Mouse (Mus musculus) C2C12 (cell line): ENCODE measurements around the gene Rnf126. TPM values are rescaled to one million over a fixed set of nuclear protein-coding genes. Genes with fewer than 3 reads are reported as not detected.

ENCODE experiments used
- H3K27me3 ChIP-seq: one replicate; pipeline ENCODE4 v1.6.1; 2011; ENCODE audit not compliant: control insufficient read depth, insufficient read depth, insufficient read length
- H3K36me3 ChIP-seq: one replicate; pipeline ENCODE4 v1.6.1; 2011; ENCODE audit not compliant: control insufficient read depth, insufficient read depth
- H3K4me3 ChIP-seq: one replicate; pipeline ENCODE4 v1.5.1; 2011; ENCODE audit warnings: mild to moderate bottlenecking, control low read depth; ENCODE audit not compliant: poor library complexity, insufficient read depth, severe bottlenecking
- H3K79me2 ChIP-seq: one replicate; pipeline ENCODE4 v1.6.1; 2011; ENCODE audit not compliant: control insufficient read depth, insufficient read depth
- H3K79me3 ChIP-seq: one replicate; pipeline ENCODE4 v1.6.1; 2011; ENCODE audit warnings: low read depth, control low read depth
- H3ac ChIP-seq: one replicate; pipeline ENCODE3; 2011; ENCODE audit warnings: low read depth; ENCODE audit not compliant: control insufficient read depth, insufficient read length
- CEBPB ChIP-seq: IDR thresholded peaks from one replicate; pipeline ENCODE4 v1.6.1; 2011; ENCODE audit warnings: low read depth, mild to moderate bottlenecking, control low read depth, moderate library complexity
- CTCF ChIP-seq: IDR thresholded peaks from one replicate; pipeline ENCODE4 v1.5.1; 2011; ENCODE audit not compliant: control insufficient read depth, insufficient read depth, insufficient read length
- FOSL1 ChIP-seq: IDR thresholded peaks from one replicate; pipeline ENCODE4 v1.8.0; 2011; ENCODE audit warnings: mild to moderate bottlenecking, low read length; ENCODE audit not compliant: poor library complexity, insufficient read depth, severe bottlenecking
- MAX ChIP-seq: IDR thresholded peaks from one replicate; pipeline ENCODE4 v1.6.1; 2011; ENCODE audit warnings: mild to moderate bottlenecking, control low read depth
- MYOD1 ChIP-seq: IDR thresholded peaks from one replicate; pipeline ENCODE4 v1.6.1; 2011; ENCODE audit warnings: low read depth; ENCODE audit not compliant: control insufficient read depth, insufficient read length
- MYOG ChIP-seq: IDR thresholded peaks from one replicate; pipeline ENCODE4 v1.6.1; 2011; ENCODE audit not compliant: control insufficient read depth, insufficient read length; ENCODE audit errors: extremely low read depth
- USF1 ChIP-seq: IDR thresholded peaks from one replicate; pipeline ENCODE4 v1.6.1; 2011; ENCODE audit warnings: low read depth, mild to moderate bottlenecking, control low read depth, moderate library complexity
- polyA plus RNA-seq: library from polyadenylated mRNA; unstranded; fragments of >200 nt; fragmentation: generic; extraction: Trizol; gene quantifications from one replicate; pipeline ENCODE4 v1.2.1, GENCODE M21; 2012; ENCODE audit warnings: missing spikeins

Rnf126 gene
- polyA plus RNA-seq, 1 experiment: 116 TPM

DNA sequence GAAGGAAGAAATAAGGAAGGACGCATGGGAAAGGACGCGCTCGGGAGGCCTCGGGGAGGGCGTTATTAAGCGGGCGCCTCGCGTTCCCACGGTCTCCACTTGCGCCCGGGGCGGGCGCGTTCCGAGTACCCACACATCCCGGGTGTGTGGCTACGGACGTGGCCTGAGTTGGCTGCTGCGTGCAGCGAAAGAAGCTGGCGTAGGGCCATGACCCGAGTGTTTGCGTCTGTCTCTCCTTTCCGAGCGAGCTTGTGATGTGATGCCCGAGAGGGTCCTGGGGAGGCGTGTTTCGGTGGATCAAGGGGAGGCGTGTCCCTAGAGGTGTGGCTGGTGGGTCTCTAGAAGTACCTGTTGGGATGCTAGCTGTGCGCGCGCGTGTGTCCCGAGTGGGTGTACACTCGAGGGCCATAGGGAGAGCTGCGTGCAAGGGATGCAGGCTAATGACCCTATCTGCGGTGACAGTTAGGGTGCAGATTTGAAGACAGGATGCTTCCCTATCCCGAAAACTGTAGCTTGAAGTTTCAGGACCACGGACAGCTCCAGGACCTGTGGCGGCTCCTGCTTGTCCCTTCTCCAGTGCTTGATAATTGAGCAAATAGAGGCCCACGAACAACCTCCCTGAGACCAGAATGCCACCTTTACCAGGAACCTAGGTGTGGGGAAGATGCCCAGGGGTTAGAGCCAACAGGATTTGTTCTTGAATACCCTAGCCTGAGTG lies 49.0 kb downstream of the Rnf126 start:
- Histone ChIP-seq H3K27me3 (peaks cover 50% of the 10 kb centered on the region), H3K36me3 (no peaks in the 10 kb centered on the region), H3K79me2 (no peaks in the 10 kb centered on the region), H3K4me3 (no peak overlapping the region), H3ac (no peak overlapping the region), H3K79me3 (no peaks in the 10 kb centered on the region)
- TF ChIP-seq MYOD1 (no peak), FOSL1 (no peak), CEBPB (no peak), USF1 (no peak), MAX (no peak), CTCF (no peak), MYOG (no peak)

DNA sequence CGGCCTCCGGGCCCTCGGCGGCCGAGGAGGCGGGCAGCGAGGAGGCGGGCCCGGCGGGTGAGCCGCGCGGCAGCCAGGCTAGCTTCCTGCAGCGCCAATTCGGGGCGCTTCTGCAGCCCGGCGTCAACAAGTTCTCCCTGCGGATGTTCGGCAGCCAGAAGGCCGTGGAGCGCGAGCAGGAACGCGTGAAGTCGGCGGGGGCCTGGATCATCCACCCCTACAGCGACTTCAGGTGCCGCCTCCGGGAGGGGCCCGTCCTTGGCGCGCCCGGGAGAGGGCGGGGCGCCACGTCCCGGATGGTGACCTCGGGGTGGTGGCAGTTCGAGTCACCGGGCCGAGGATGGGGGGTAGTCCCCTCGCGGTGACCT lies 49.8 kb downstream of the Rnf126 start:
- Histone ChIP-seq H3K27me3 (peaks cover 42% of the 10 kb centered on the region), H3K4me3 (peak overlapping the region; percentile 14), H3ac (no peak overlapping the region), H3K79me2 (no peaks in the 10 kb centered on the region), H3K36me3 (peaks cover 3% of the 10 kb centered on the region), H3K79me3 (no peaks in the 10 kb centered on the region)
- no peak for TF ChIP-seq MYOD1
- no peak for TF ChIP-seq MAX
- TF ChIP-seq CEBPB: no peak

DNA sequence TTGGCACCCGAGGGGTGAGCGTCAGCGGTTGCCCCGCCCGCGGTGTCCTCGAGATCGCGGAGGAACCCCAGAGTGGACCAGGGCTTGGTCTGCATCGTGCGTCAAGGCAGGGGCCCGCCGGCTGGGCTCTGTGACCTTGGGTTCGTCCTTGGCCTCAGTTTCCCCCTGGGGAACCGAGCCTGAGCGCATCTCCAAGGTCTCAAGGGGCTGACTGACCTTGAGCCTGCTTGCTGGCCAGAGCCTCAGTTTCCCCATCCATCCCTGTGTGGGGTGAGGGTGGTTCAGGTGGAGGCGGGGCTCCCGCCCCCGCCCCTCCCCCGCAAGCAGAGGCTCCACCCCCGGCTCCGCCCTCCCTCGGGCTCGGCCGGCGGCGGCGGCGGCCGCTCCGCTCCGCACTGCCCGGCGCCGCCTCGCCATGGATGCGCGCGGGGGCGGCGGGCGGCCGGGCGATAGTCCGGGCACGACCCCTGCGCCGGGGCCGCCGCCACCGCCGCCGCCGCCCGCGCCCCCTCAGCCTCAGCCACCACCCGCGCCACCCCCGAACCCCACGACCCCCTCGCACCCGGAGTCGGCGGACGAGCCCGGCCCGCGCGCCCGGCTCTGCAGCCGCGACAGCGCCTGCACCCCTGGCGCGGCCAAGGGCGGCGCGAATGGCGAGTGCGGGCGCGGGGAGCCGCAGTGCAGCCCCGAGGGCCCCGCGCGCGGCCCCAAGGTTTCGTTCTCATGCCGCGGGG lies 50.3 kb downstream of the Rnf126 start, which contains the start of gene Hcn2:
Gene Hcn2, plus strand, starts transcription at position 381 of the 734 bp plus-strand sequence.
- Histone ChIP-seq H3K79me3 (no peaks in the 10 kb centered on the region), H3K36me3 (peaks cover 8% of the 10 kb centered on the region), H3ac (peak within 1 kb of the TSS; percentile 47), H3K27me3 (peaks cover 40% of the 10 kb centered on the region), H3K4me3 (peak within 1 kb of the TSS; percentile 14), H3K79me2 (no peaks in the 10 kb centered on the region)
- TF ChIP-seq MYOD1: no peak
- no peak for TF ChIP-seq USF1
- no peak for TF ChIP-seq MYOG
- TF ChIP-seq CTCF: no peak
- TF ChIP-seq MAX: no peak
- TF ChIP-seq CEBPB: no peak
- no peak for TF ChIP-seq FOSL1

DNA sequence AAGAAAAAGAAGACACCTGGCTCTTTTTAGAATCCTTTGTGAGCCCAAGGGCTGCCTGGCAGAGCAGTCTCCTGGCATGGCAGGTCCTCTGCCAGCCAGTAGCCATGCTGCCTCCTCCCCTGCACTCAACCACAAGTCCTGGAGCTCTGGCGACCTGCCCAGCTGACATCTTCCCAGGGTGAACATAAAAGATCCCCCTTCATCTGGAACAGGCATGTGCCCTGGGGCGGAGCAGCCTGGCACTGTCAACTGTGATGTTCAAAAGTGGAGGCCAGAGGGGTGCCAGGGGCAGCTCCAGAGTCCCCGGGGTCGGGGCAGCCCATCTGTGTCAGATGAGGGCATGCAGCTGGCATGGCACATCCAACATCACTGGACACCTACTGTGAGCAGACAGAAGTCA lies 51.8 kb downstream of the Rnf126 start:
- no peaks in the 10 kb centered on the region for H3K79me2 ChIP-seq
- H3K36me3 ChIP-seq: peaks cover 21% of the 10 kb centered on the region
- H3ac ChIP-seq: no peak overlapping the region
- peaks cover 32% of the 10 kb centered on the region for H3K27me3 ChIP-seq
- TF ChIP-seq MYOG (no peak), CEBPB (no peak), CTCF (no peak), MYOD1 (no peak), USF1 (no peak), FOSL1 (no peak), MAX (no peak)
- H3K79me3 ChIP-seq: no peaks in the 10 kb centered on the region
- H3K4me3 ChIP-seq: no peak overlapping the region

DNA sequence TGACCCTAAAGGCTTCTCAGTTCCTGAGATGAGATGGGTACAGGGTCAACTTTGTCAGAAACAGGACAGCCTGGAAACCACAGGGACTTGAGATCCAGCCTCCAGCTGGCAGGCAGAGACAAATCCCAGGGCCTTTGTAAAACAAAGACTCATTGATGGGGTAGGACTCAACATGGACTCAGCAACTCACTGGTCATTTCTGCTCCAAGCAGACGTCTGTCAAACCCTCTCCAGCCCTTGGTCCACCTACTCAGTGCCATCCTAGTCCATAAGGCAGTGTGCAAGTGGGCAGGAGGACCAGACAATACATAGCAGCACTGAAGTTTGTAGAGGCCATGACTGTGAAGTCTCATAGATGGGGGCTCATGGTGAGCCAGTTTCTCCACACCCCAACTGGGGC lies 53.6 kb downstream of the Rnf126 start:
- Histone ChIP-seq H3ac (no peak overlapping the region), H3K79me2 (peaks cover 18% of the 10 kb centered on the region), H3K36me3 (peaks cover 38% of the 10 kb centered on the region), H3K27me3 (peaks cover 23% of the 10 kb centered on the region), H3K79me3 (peaks cover 16% of the 10 kb centered on the region), H3K4me3 (no peak overlapping the region)
- TF ChIP-seq CEBPB (no peak), FOSL1 (no peak), MYOD1 (no peak), CTCF (no peak), MAX (no peak), MYOG (no peak), USF1 (no peak)
